Mouse (Mus musculus) brain, embryonic 18.5 days (tissue): ENCODE data around the gene Ccdc63.
A peak's percentile ranks its signal among the peaks of the same experiment; 100 is the strongest.

ENCODE experiments used
- DNase-seq: peaks from one replicate; pipeline ENCODE4 v3.0.0-alpha.2; 2012; ENCODE audit warnings: low read depth, low spot score

Ccdc63 gene

GRCm38 (mm10) chr5:122084470-122084869, 56.2 kb downstream of the Ccdc63 start:
- DNase-seq = no peak

- no peak for DNase-seq
Observed at GRCm38 (mm10) chr5:122083282-122083681, 57.3 kb downstream of the Ccdc63 start.

- DNase-seq = no peak
Observed at GRCm38 (mm10) chr5:122081471-122081870, 59.2 kb downstream of the Ccdc63 start.

GRCm38 (mm10) chr5:122080930-122081329, 59.7 kb downstream of the Ccdc63 start:
- peak; percentile 64 for DNase-seq

- DNase-seq = no peak
Observed at GRCm38 (mm10) chr5:122079796-122080195, 60.8 kb downstream of the Ccdc63 start.

GRCm38 (mm10) chr5:122077244-122077643, 63.4 kb downstream of the Ccdc63 start:
- no peak for DNase-seq

GRCm38 (mm10) chr5:122075736-122076135, 64.9 kb downstream of the Ccdc63 start:
- DNase-seq = no peak

GRCm38 (mm10) chr5:122071997-122072396, 68.6 kb downstream of the Ccdc63 start:
- DNase-seq = no peak

- no peak for DNase-seq
Observed at GRCm38 (mm10) chr5:122070963-122071800, 69.4 kb downstream of the Ccdc63 start.

- no peak for DNase-seq
Observed at GRCm38 (mm10) chr5:122068563-122068962, 72.1 kb downstream of the Ccdc63 start.

- DNase-seq = no peak
Observed at GRCm38 (mm10) chr5:122063204-122063933, 77.3 kb downstream of the Ccdc63 start.

- no peak for DNase-seq
Observed at GRCm38 (mm10) chr5:122062479-122062878, 78.1 kb downstream of the Ccdc63 start.

GRCm38 (mm10) chr5:122060767-122061333, 79.8 kb downstream of the Ccdc63 start:
- no peak for DNase-seq

GRCm38 (mm10) chr5:122059060-122060017, 81.3 kb downstream of the Ccdc63 start:
- no peak for DNase-seq
